Mouse (Mus musculus): ENCODE results near the gene Ostc. TPM values are rescaled to one million over a fixed set of nuclear protein-coding genes. Genes with fewer than 3 reads are reported as not detected.
A peak's percentile ranks its signal among the peaks of the same experiment; 100 is the strongest.

The Ostc gene
- 341 and 352 TPM in 2 replicates for polyA plus RNA-seq (2015; fragmentation: Nextera tagmentation; extraction: Ambion mirVana)

GRCm38 (mm10) chr3:130708967-130709924 is at the start of gene Ostc:
TSS of gene Ostc (minus strand) at chr3:130709444.
- peak; percentile 98 for DNase-seq (ENCODE audit: low spot score)

DNA sequence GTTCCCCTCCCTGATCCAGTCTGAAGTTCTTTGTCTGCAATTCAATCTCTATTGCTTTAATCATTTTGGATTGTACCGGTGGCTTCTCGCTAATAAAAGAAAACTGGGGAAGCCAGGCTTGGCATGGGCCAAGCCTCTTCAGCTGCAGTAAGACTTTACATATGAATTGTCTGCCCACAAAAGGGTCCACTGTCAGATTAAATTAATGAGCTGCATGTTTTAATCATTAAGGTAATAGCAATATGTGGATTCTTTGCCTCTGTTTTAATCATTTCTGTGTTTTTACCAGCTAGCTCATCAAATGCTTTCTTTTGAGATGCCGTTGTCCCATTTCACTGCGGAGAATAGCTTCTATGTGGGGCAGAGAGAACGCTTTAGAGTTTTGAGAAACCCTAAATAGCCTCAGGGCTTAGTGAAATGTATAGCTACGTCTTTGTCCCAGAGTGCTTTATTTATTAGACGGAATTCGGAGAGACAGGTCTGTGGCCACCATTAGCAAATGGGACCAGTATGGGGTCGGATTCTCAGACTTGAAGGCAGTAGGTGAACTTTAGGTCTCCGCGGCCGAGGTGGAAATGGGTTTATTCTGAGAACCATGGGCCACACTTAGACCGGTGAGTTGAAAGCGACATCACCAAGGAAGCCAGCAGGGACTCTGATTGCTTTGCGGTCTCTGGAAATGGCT is 49.1 kb upstream of the Ostc start:
- no peak for DNase-seq (ENCODE audit: low spot score)

DNA sequence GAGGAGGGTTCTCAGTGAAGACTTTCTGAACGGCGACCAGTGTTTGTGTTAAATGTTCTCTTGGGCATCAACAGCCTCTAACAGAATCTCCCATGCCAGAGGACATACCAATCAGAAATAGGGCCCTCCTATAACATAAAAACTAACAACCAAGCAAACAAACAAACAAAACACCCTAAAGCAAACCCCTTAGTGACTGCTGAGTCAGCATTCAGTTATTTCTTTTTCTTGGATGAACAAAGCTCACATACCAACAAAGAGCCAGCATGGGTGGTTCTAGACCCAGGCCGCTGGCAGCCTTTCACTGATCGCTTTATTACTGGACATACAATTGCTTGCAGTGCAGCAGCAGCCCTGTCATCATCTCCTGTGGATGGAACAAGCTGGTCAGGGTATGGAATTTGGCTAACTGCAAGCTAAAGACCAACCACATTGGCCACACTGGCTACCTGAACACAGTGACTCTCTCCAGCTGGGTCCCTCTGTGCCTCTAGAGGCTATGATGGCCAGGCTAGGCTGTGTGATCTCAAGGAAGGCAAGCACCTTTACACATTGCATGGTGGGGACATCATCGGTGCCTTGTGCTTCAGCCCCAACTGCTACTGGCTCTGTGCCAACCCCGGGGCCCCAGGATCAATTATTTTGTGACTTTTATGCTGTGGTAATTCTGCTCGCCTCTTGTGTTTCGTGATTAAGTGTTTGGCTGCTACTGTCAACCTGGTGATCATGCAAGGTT is 48.0 kb upstream of the Ostc start:
- no peak for DNase-seq (ENCODE audit: low spot score)

- peak; percentile 58 for DNase-seq (ENCODE audit: low spot score)
Measured at GRCm38 (mm10) chr3:130749206-130749605, 40.0 kb upstream of the Ostc start.

DNA sequence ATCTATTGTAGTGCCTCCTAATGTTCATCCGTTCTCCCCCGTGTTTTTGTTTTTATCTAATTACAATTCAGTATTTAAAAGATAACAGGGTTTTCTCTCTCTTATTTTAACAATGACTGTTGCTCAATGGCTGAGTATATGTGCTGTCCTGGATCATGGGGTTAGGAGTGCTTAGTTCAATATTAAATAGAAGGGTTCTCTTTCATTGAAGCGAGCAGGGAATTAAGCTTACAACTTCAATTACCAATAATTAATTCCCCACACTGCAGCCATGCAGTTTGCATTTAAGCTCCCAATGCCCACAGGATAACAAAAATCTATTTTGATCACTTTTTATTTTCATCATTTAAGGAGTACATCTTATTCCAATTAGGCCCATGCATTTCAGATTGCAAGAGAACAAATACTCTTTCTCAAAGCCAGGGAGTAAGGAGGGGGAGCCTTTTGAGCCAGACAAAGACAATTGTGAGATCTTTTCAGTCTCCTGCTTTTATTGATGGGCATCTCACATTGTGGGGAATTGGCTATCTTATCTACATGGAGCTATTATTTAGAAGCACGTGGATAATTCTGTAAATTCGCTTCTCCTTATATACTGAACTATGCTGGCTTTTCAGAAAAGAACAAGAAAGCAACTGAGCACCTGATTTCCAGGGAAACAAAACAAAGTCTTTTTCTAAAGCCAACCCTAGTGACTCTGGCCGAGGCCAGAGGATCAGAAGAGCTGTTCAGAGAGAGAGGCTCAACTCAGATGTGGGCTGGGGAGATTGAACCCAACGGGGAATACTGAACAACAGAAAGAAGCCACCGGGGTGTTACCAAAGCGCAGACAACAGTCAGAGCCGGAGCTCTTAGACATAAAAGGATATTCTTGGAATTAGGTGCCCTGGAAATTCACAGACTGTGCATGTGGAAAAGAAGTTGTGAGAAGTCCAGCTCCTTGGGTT is 37.7 kb upstream of the Ostc start:
- no peak for DNase-seq (ENCODE audit: low spot score)

GRCm38 (mm10) chr3:130737652-130738361 is 28.6 kb upstream of the Ostc start:
- DNase-seq (ENCODE audit: low spot score), result no peak

- no peak for DNase-seq (ENCODE audit: low spot score)
Measured at GRCm38 (mm10) chr3:130736758-130737157, 27.5 kb upstream of the Ostc start.

- peak; percentile 98 for DNase-seq (ENCODE audit: low spot score)
Measured at GRCm38 (mm10) chr3:130730189-130730653, 21.0 kb upstream of the Ostc start, which contains the start of gene Rpl34. TSS of gene Rpl34 (minus strand) at chr3:130730398.

- peak; percentile 63 for DNase-seq (ENCODE audit: low spot score)
Measured at GRCm38 (mm10) chr3:130729472-130730188, 20.4 kb upstream of the Ostc start.

DNA sequence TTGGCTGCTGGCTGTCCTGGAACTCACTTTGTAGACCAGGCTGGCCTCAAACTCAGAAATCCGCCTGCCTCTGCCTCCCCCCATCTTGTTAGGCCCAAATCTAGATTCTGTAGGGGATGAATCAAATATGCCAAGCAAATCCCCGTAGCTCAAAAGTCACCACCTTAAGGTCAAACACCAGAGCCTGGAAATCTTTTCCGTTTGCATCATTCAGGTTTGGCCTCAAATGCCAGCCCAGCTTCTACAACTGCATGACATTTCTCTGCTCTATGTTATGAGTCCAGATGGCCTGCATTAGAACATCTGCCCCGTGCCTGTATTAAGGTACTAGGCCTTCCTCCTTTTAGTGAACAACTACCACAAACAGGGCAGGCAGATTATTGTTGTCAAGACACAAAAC is 18.4 kb upstream of the Ostc start:
- no peak for DNase-seq (ENCODE audit: low spot score)

DNA sequence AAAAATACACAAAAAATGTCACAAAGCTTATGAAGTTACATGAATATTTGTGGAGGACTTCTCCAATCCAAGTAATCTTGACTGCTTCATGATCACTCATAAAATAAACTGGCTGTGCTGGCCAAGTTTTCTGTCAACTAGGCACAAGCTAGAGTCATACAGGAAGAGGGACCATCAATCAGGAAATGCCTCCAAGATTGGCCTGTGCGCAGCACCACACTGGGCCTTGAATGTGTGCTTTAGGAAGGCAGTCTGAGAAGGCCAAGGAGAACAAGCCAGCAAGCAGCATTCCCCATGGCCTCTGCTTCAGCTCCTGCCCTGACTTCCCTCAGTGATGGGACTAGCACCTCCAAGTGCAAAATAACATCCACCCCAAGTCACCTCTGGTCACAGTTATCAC is 17.8 kb upstream of the Ostc start:
- DNase-seq (ENCODE audit: low spot score), result no peak

- no peak for DNase-seq (ENCODE audit: low spot score)
Measured at GRCm38 (mm10) chr3:130725718-130726117, 16.5 kb upstream of the Ostc start.

DNA sequence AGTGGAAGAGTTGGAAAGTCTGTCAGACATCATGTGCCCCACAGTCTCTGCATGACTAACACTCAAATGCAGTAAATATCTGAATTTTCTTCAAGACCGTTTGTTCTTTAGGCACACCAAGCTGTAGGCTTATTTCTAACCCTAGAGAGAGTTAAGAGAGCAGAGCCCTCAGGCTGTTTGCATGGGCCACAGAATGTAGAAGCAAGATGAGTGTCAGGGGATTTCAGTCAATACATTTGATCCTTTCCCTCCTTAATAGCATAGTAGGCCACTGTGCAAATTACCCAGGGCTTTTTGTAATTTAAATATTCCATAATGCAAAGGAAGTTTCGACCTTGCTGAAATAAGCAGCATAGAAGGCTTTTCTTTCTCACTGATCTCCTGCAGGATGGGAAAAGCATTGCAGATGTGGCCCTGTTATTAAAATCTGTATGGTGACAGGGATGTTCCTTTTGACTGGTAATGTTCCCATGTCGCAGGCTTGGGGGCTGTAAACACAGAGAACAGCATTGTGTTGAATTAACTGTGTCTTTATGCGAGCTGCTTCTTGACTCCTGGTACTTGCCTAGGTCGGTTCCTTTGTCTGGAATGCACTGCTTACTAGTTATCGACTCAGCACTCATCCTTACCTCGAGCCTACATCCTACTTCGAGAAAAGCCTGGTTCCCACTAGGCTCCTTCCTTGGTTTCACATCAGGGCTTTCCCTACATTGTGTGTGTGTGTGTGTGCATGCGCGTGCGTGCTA is 13.7 kb upstream of the Ostc start:
- DNase-seq (ENCODE audit: low spot score), result no peak

- DNase-seq (ENCODE audit: low spot score), result peak; percentile 22
Measured at GRCm38 (mm10) chr3:130720225-130720624, 11.0 kb upstream of the Ostc start.

DNA sequence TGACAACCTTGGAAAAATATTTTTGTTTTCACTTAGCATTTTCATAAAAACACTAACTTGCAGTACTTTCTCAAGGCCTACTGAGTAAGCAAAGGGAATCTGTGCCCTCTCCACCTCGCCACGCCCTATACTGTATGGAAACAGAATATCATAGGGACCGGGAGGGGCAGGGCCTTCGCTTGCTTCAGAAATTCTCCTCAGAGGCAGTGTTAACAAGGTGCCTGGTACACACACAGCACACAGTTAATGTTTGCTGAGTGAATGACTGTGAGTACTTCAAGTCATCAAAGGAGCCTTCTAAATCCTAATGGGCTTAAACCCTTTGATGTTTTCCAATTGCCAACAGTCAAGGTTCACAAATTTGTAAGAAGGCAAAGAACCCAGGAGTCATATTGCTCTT is 9.6 kb upstream of the Ostc start:
- DNase-seq (ENCODE audit: low spot score), result no peak

GRCm38 (mm10) chr3:130716555-130716954 is 7.3 kb upstream of the Ostc start:
- no peak for DNase-seq (ENCODE audit: low spot score)

DNA sequence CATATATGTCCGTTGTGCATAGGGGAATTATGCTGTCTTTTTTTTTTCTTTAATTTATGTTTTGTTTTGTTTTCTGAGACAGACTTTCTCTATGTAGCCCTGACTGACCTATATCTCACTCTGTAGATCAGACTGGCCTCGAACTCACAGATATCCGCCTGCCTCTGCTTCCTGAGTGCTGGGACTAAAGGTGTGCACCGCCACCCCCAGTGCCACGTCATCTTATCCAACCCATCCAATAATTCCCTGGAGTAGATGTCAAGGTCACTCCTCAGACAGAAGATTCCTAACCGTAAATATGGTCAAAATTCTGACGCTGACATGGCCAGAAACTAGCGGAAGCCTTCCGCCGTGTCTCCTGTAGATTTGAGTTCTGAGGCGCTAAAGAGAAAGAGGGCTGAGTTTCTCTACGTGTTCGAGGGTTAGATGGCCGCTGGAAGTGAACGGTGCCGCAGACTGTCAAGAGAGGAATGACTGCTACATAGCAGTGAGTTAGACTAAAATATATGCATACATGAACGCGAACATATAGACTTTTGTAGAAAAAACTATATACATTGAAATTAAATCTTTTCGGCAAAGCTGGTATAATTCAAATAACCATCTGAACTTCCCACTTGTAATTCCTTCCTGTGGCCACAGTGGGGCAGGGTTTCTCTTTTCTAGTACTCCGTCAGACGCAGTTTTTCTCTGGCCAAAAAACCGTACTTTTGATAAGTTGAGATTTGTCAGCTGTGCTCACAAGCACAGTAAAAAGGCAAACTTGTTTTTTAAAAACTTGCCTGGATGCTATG is 5.7 kb upstream of the Ostc start:
- peak; percentile 76 for DNase-seq (ENCODE audit: low spot score)

Data from thymus, postnatal 0 days (tissue).